Mouse (Mus musculus) intestine, embryonic 14.5 days (tissue): ENCODE measurements around the gene Trim45. TPM values are rescaled to one million over a fixed set of nuclear protein-coding genes. Genes with fewer than 3 reads are reported as not detected.

Experiments used
- ATAC-seq: fragments of 200-750 bp; cut with Nextera tagmentation; replicated peaks from 2 replicates; pipeline ENCODE4 v1.8.0; 2017; ENCODE audit warnings: low read depth, moderate number of reproducible peaks, moderate TSS enrichment, moderate library complexity; ENCODE audit not compliant: low FRiP score, low TSS enrichment
- DNase-seq: peaks from one replicate; pipeline ENCODE4 v3.0.0-alpha.2; 2018; ENCODE audit warnings: low spot score
- H3K27ac ChIP-seq: fragments of 300-500 bp; sonication (generic); 2 replicates; pipeline ENCODE4 v1.5.1; 2014; ENCODE audit warnings: low read depth, mild to moderate bottlenecking, control low read depth
- H3K27me3 ChIP-seq: fragments of 300-500 bp; sonication (generic); replicated peaks from 2 replicates; pipeline ENCODE4 v1.6.1; 2014; ENCODE audit warnings: low read length, control low read depth; ENCODE audit not compliant: control insufficient read depth, insufficient read depth
- H3K36me3 ChIP-seq: fragments of 300-500 bp; sonication (generic); 2 replicates; pipeline ENCODE4 v1.6.1; 2014; ENCODE audit warnings: low read length, control low read depth; ENCODE audit not compliant: control insufficient read depth, insufficient read depth
- H3K4me1 ChIP-seq: fragments of 300-500 bp; sonication (generic); replicated peaks from 2 replicates; pipeline ENCODE4 v1.6.1; 2014; ENCODE audit warnings: low read length, control low read depth, mixed read lengths; ENCODE audit not compliant: control insufficient read depth, insufficient read depth
- H3K4me2 ChIP-seq: fragments of 300-500 bp; sonication (generic); 2 replicates; pipeline ENCODE4 v1.6.1; 2014; ENCODE audit warnings: low read length
- H3K4me3 ChIP-seq: fragments of 300-500 bp; sonication (generic); 2 replicates; pipeline ENCODE4 v1.5.1; 2014; ENCODE audit warnings: low read depth, low read length, control low read depth, mixed read lengths
- H3K9ac ChIP-seq: fragments of 300-500 bp; sonication (generic); 2 replicates; pipeline ENCODE4 v1.6.1; 2014; ENCODE audit warnings: mild to moderate bottlenecking, low read length
- H3K9me3 ChIP-seq: fragments of 300-500 bp; sonication (generic); 2 replicates; pipeline ENCODE4 v1.6.1; 2016; ENCODE audit warnings: low read length, control low read depth; ENCODE audit not compliant: control insufficient read depth
- WGBS: fragments of 180-500 bp; shearing (Covaris S2); extraction: QIAGEN DNeasy Blood & Tissue Kit; methylation state at CpG from one replicate; pipeline ENCODE4 v1.1.7; 2014; 5-methylcytosine and 5-hydroxymethylcytosine counted together
- polyA plus RNA-seq: library from polyadenylated mRNA; unstranded; fragments of >200 nt; fragmentation: Nextera tagmentation; extraction: Ambion mirVana; gene quantifications from 2 replicates; pipeline ENCODE4 v1.2.1, GENCODE M21; 2014

Gene Trim45
- 4.5 and 5.9 TPM in 2 replicates for polyA plus RNA-seq

DNA sequence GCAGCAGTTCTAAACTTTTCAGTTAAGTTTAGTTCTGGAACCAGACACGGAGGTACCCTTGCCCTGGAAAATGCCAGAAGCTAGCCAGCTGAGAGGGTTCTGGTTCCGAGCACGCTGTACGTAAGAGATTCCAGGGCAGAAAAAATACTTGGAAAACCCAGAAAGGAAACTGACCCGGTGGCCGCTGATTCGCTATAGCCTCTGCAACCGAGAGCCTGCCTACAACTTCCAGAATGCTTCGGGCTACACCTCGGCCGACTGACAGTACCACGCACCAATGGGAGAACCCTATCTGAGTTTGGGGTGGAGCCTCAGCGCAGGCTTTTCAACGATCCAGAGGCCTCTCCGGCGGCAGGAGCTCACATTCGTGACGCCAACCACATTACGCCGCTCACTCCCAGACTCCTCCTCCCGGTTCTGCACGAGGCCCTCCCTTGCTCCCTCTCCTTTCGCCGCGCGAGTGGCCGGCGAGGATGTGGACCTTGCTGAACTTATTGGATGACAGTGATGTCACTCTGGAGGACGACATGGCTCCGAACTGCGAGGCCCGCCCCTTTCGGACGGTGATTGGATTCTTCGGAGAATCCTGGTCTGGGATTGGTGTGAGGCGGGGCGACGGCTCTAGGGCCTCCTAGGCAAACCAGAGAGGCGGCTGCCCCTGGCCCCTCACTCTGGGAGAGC lies at the start of gene Trim45:
Gene Trim45 (plus strand): TSS at position 378 of the 681 bp plus-strand sequence.
- Histone ChIP-seq H3K4me2 (peak within 1 kb of the TSS; percentile 80), H3K4me3 (peak within 1 kb of the TSS; percentile 63), H3K9ac (peak within 1 kb of the TSS; percentile 68), H3K4me1 (peaks cover 19% of the 10 kb centered on the region; the same call in 1 of the 2 replicates), H3K9me3 (no peaks in the 10 kb centered on the region), H3K27me3 (no peaks in the 10 kb centered on the region), H3K27ac (peak within 1 kb of the TSS; percentile 73), H3K36me3 (0 out of 2 replicates have a peak, but pooled peaks cover 3% of the 10 kb centered on the region)
- DNase-seq (peak; percentile 99), ATAC-seq (peak; percentile 99)
- under 1% methylated on average over 39 of the region's 39 CpGs for WGBS

DNA sequence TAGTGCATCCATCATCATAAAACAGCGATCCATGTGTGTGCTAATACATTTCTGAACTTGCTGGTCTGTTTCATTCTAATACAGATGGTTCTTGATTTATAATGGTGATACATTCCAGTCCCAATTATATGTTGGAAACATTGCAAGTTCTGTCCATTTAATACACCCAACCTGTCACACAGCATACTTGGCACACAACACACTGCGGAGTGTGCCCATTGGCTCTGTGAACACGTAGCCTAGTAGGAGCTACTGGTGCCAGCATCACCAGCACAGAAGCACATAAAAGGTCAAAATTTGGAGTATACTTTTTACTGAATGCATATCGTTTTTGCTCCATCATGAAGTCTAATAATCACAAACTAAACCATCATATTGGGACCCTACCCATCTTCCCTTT lies 44.9 kb upstream of the Trim45 start:
- Histone ChIP-seq H3K4me1 (no peaks in the 10 kb centered on the region), H3K9ac (no peak overlapping the region), H3K4me3 (no peak overlapping the region), H3K27me3 (no peaks in the 10 kb centered on the region), H3K27ac (no peak overlapping the region), H3K36me3 (no peaks in the 10 kb centered on the region), H3K4me2 (no peak overlapping the region), H3K9me3 (no peaks in the 10 kb centered on the region)
- no peak for DNase-seq
- 91% methylated on average over 4 of the region's 4 CpGs for WGBS
- no peak for ATAC-seq

DNA sequence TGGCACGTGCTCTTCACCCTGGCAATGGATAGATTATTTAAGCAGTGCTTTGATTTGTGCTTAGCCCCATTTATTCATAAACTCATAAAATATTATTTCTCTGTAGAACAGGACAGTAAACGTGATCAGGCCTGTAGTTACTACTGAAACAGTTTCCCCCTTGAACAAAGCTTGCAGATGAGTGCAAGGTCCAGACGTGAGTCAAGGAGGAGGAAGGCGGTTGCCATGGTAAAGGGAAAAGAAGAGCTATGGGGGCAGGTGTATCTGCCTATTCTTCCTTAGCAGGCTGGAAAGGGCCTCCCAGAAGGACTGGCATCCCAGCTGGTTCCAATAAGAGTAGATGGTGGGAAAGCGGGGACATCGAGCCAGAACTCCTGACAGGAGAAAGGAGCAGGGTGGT lies 40.6 kb upstream of the Trim45 start:
- H3K9me3 ChIP-seq, result no peaks in the 10 kb centered on the region
- no peaks in the 10 kb centered on the region for H3K36me3 ChIP-seq
- no peak overlapping the region for H3K4me3 ChIP-seq
- no peaks in the 10 kb centered on the region for H3K27me3 ChIP-seq
- no peak for DNase-seq
- H3K4me1 ChIP-seq, result no peaks in the 10 kb centered on the region
- no peak overlapping the region for H3K4me2 ChIP-seq
- 74% methylated on average over 6 of the region's 6 CpGs for WGBS
- no peak overlapping the region for H3K9ac ChIP-seq
- no peak overlapping the region for H3K27ac ChIP-seq
- no peak for ATAC-seq

DNA sequence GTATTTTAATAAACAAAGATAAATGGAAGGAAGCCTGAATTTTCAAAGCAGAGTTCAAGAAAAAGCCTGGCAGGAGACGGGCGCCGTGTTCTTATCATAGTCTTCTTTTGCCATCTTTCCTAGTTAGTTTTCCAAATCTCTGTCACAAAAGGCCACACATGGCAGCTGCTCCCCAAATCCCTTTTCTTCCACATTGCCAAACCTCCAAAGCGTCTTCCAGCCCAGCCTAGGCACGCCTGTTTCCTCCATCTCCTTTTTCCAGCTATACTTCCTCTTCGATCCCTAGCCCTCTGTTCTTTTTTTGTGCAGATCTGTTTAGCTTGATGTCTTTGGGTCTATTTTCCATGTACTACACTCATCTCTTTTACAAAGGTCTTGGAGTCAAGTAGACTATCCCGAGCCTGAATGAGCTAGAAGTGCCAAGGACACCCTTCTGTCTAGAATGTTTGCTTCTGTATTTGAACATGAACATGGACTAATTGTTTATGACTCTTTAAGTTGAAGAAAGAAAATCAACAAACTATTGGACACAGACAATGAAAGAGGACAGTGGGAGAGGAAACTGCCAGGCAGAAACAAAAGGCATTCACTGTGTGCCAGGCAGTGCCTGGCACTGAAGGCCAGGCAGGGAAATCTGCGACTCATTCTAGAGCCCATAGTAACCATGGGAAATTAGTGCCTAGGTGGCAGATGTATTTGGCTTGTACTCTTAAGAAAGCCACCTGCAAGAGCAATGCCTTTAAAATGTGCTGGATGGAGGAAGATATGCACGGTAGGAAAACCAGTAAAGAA lies 40.0 kb upstream of the Trim45 start:
- ATAC-seq (no peak), DNase-seq (no peak)
- H3K4me1 ChIP-seq, result no peaks in the 10 kb centered on the region
- no peaks in the 10 kb centered on the region for H3K36me3 ChIP-seq
- no peak overlapping the region for H3K4me2 ChIP-seq
- H3K27me3 ChIP-seq, result no peaks in the 10 kb centered on the region
- WGBS, result 86% methylated on average over 9 of the region's 9 CpGs
- no peak overlapping the region for H3K9ac ChIP-seq
- no peak overlapping the region for H3K4me3 ChIP-seq
- H3K9me3 ChIP-seq, result no peaks in the 10 kb centered on the region
- H3K27ac ChIP-seq, result no peak overlapping the region

DNA sequence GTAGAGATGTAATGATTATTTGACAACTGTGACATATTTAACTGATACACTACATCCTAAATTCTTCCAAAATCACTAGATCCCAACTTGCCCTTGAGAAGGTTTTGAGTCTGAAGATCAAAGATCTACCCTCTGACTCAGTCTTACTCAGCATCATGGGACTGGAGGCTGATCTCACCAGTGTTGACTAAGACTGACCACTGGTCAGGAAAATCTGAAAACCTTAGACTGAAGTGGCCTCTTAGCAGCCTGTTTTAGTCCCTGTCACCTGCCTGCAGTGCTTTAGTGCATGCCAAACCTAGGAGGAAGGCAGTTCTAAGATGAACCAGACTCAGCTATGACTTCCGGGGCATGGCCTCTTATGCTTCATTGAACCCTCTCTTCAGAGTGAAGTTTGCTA lies 32.8 kb upstream of the Trim45 start:
- Histone ChIP-seq H3K4me3 (no peak overlapping the region), H3K27me3 (no peaks in the 10 kb centered on the region), H3K27ac (no peak overlapping the region), H3K9ac (no peak overlapping the region), H3K36me3 (no peaks in the 10 kb centered on the region), H3K9me3 (no peaks in the 10 kb centered on the region), H3K4me1 (no peaks in the 10 kb centered on the region), H3K4me2 (no peak overlapping the region)
- WGBS, result 88% methylated on average over 1 of the region's 1 CpGs
- DNase-seq (no peak), ATAC-seq (no peak)

DNA sequence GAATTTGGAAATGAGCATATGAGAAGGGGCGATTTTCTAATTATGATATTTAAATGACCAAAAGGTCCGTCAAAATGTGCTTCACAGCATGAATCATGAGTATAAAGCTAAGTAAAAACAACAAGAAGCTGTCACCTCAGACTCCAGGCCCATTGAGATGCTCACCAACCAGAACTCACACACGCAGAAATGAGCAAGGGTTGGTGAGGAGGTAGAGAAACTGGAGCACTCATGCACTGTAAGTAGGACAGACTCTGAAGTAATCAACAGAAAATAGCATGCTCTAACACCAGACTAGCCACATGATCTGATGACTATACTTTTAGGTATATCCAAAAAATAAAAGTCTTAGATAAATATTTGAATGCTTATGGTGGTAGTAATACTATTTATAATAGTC lies 31.6 kb upstream of the Trim45 start:
- Histone ChIP-seq H3K27ac (no peak overlapping the region), H3K36me3 (no peaks in the 10 kb centered on the region), H3K4me2 (no peak overlapping the region), H3K27me3 (no peaks in the 10 kb centered on the region), H3K4me3 (no peak overlapping the region), H3K9ac (no peak overlapping the region), H3K4me1 (no peaks in the 10 kb centered on the region), H3K9me3 (no peaks in the 10 kb centered on the region)
- ATAC-seq (no peak), DNase-seq (no peak)
- WGBS, result 93% methylated on average over 3 of the region's 3 CpGs

DNA sequence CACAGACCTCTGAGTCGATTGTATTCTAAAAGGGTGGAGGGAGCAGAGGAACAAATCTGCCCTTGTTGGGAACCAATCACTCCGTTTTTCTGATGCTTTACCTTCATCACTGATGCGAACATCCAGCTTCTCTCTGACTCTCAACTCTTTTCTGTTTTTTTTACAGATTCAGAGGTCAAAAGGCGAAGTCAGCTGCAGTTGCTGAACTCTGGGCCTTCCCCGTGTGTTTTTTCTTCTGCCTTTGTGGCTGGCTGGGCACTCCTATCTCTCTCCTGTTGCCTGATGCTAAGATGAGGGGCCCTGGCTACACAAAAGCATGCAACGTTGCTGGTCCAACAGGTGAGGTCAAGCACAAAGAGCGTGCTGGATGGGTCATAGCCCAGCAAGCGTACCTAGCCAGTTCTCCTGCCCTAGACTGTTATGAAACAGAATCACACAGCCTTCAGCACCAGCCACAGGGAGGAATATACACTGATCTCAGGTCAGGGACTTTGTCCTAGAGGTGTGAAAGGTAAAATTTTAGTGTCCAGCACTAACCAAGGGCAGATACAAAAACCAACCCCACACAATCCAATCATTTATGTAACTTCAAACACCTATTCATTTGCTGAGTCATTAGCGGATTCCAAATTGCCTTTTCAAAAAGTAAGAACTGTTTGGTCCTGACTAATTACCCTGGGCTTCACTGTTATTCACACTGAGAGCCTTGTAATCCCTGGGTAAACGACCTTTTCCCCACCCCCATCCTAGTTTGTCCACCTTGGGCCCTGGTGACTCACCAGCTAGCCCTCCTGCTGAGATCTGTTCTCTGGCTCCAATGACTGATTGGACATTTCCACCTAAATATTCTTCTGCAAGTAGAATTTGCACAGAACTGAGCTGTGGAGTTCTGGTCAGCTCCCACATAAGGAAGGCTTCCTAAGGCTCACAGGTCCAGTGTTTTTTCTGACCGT lies 29.3 kb upstream of the Trim45 start:
- no peaks in the 10 kb centered on the region for H3K9me3 ChIP-seq
- ATAC-seq (no peak), DNase-seq (no peak)
- no peak overlapping the region for H3K27ac ChIP-seq
- WGBS, result 61% methylated on average over 11 of the region's 11 CpGs
- no peaks in the 10 kb centered on the region for H3K4me1 ChIP-seq
- no peak overlapping the region for H3K4me2 ChIP-seq
- no peaks in the 10 kb centered on the region for H3K27me3 ChIP-seq
- no peaks in the 10 kb centered on the region for H3K36me3 ChIP-seq
- no peak overlapping the region for H3K4me3 ChIP-seq
- no peak overlapping the region for H3K9ac ChIP-seq

DNA sequence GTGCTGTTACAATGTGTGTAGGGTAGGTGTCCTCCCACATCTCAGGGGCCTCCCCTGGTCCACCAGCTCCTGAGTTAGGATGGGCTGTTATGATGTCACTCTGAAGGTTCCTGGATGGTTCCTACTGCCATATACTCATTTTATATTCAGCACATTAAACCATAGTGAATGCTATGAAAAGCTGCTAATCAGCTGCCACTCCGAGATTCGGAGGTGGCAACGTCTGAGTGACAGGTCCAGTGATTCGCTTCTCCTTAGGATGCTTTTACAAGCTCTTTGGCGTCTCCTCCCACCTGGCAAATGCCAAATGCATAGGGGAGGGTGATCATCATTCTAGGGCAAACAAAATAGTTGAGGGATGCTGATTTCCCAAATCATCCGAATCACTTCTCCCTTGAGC lies 26.5 kb upstream of the Trim45 start:
- DNase-seq, result no peak
- 82% methylated on average over 6 of the region's 6 CpGs for WGBS
- Histone ChIP-seq H3K9ac (no peak overlapping the region), H3K4me1 (no peaks in the 10 kb centered on the region), H3K4me2 (no peak overlapping the region), H3K4me3 (no peak overlapping the region), H3K9me3 (no peaks in the 10 kb centered on the region), H3K36me3 (no peaks in the 10 kb centered on the region), H3K27me3 (no peaks in the 10 kb centered on the region), H3K27ac (no peak overlapping the region)
- no peak for ATAC-seq
